Mouse (Mus musculus) hindbrain, embryonic 14.5 days (tissue): ENCODE data around the gene Gm28729. TPM values are rescaled to one million over a fixed set of nuclear protein-coding genes. Genes with fewer than 3 reads are reported as not detected.

ENCODE experiments used
- ATAC-seq: fragments of 200-750 bp; cut with Nextera tagmentation; 2 replicates; pipeline ENCODE4 v1.8.0; 2017; ENCODE audit warnings: moderate number of reproducible peaks, mild to moderate bottlenecking, moderate TSS enrichment, moderate library complexity; ENCODE audit not compliant: low FRiP score
- DNase-seq: peaks from one replicate; pipeline ENCODE4 v3.0.0-alpha.2; 2015; ENCODE audit warnings: low spot score
- H3K27ac ChIP-seq: fragments of 300-500 bp; sonication (generic); 2 replicates; pipeline ENCODE4 v1.5.1; 2014; ENCODE audit warnings: mild to moderate bottlenecking, moderate library complexity
- H3K27me3 ChIP-seq: fragments of 300-500 bp; sonication (generic); 2 replicates; pipeline ENCODE4 v1.6.1; 2014; ENCODE audit warnings: mild to moderate bottlenecking, low read length, mixed read lengths; ENCODE audit not compliant: control insufficient read depth, insufficient read depth
- H3K36me3 ChIP-seq: fragments of 300-500 bp; sonication (generic); replicated peaks from 2 replicates; pipeline ENCODE4 v1.6.1; 2014; ENCODE audit not compliant: control insufficient read depth, insufficient read depth
- H3K4me1 ChIP-seq: fragments of 300-500 bp; sonication (generic); replicated peaks from 2 replicates; pipeline ENCODE4 v1.6.1; 2014; ENCODE audit warnings: antibody characterized with exemption, low read length, mixed read lengths; ENCODE audit not compliant: control insufficient read depth, insufficient read depth
- H3K4me2 ChIP-seq: fragments of 300-500 bp; sonication (generic); replicated peaks from 2 replicates; pipeline ENCODE4 v1.6.1; 2014; ENCODE audit warnings: mild to moderate bottlenecking, moderate library complexity
- H3K4me3 ChIP-seq: fragments of 300-500 bp; sonication (generic); replicated peaks from 2 replicates; pipeline ENCODE4 v1.5.1; 2014; ENCODE audit warnings: mild to moderate bottlenecking, low read length
- H3K9ac ChIP-seq: fragments of 300-500 bp; sonication (generic); 2 replicates; pipeline ENCODE4 v1.6.1; 2014
- H3K9me3 ChIP-seq: fragments of 300-500 bp; sonication (generic); 2 replicates; pipeline ENCODE4 v1.6.1; 2016; ENCODE audit warnings: low read length; ENCODE audit not compliant: control insufficient read depth
- WGBS: fragments of 180-500 bp; shearing (Covaris S2); extraction: QIAGEN DNeasy Blood & Tissue Kit; methylation state at CpG from one replicate; pipeline ENCODE4 v1.1.7; 2014; 5-methylcytosine and 5-hydroxymethylcytosine counted together
- polyA plus RNA-seq: library from polyadenylated mRNA; unstranded; fragments of >200 nt; fragmentation: Nextera tagmentation; extraction: Ambion mirVana; gene quantifications from 2 replicates; pipeline ENCODE4 v1.2.1, GENCODE M21; 2014

Gene Gm28729
- 0.17 and 0.44 TPM in 2 replicates for polyA plus RNA-seq

DNA sequence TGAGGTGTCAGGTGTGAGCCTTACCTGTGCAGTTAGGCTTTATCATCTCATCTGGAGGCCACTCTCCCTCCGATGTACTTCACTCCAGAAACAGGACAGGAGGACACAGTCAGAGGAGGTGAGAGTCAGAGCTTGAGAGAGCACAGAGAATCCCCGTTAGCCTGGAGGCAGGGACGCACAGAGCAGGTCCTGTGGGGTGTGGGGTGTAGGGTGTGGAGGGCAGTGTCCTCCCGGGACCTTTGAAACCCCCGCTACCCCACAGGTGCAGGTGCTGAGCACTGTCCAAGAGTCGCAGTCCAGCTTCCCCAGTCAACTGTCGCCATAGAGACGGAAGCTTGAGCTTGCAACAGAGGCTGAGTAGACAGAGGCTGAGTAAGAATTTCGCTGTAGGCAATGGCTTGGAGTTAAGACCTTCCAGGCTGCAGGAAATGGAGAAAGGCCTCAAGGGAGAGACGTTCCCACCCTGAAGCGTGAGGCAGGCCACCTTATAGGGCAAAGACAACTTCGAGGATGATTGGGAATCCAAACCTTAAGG, at the start of gene Gm28729:
Gm28729 (minus strand) TSS at position 293 of the 535 bp plus-strand sequence.
- 58% methylated on average over 12 of the region's 12 CpGs for WGBS
- ATAC-seq: no peak
- H3K27ac ChIP-seq: no peak within 1 kb of the TSS
- H3K4me3 ChIP-seq: no peak within 1 kb of the TSS
- H3K4me2 ChIP-seq: no peak within 1 kb of the TSS
- H3K9me3 ChIP-seq: no peaks in the 10 kb centered on the region
- no peaks in the 10 kb centered on the region for H3K4me1 ChIP-seq
- H3K36me3 ChIP-seq: no peaks in the 10 kb centered on the region
- no peak for DNase-seq
- no peaks in the 10 kb centered on the region for H3K27me3 ChIP-seq
- H3K9ac ChIP-seq: no peak within 1 kb of the TSS

DNA sequence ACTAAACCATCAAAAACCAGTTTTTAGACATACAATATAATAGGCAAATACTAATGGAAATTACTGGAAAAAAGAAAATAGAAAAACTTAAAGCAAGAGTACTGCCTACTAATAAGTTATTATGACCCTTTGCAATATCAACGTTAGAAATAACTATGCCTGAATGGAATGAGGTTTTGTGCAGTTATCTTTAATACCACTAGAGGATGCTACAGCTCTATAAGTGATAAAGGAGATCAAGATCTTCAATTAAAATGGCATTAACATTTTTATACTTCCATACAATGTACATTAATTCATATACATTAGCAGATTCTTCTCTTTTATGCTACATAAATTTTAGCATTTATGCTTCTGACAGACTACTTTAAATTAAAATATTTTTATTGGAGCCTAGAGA, 48.2 kb upstream of the Gm28729 start:
- H3K4me2 ChIP-seq: no peak overlapping the region
- H3K27me3 ChIP-seq: no peaks in the 10 kb centered on the region
- WGBS: 13% methylated on average over 1 of the region's 1 CpGs
- peaks cover 46% of the 10 kb centered on the region for H3K36me3 ChIP-seq
- no peaks in the 10 kb centered on the region for H3K4me1 ChIP-seq
- no peak overlapping the region for H3K9ac ChIP-seq
- no peak for ATAC-seq
- no peaks in the 10 kb centered on the region for H3K9me3 ChIP-seq
- no peak overlapping the region for H3K27ac ChIP-seq
- H3K4me3 ChIP-seq: no peak overlapping the region
- DNase-seq: peak; percentile 84

DNA sequence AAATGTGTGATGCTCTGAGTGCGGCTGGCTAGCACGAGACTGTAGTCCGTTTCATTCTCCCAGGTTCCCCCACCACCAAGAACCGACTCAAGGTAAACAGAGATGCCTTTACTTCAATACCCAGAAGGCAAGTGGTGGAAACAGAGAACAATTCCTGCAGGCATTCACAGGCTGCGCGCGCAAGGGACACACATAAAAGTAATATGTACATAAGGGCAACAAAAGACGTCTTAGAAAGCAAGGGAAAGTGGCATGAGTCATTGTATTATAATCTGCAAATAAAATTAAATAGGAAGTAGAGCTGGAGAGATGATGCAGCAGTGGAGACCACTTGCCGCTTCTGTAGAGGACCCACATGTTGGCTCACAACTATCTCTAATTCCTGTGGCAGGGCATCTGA, 47.7 kb upstream of the Gm28729 start:
- Histone ChIP-seq H3K27me3 (no peaks in the 10 kb centered on the region), H3K4me2 (no peak overlapping the region), H3K27ac (no peak overlapping the region), H3K4me1 (no peaks in the 10 kb centered on the region), H3K9me3 (no peaks in the 10 kb centered on the region), H3K9ac (no peak overlapping the region), H3K36me3 (peaks cover 44% of the 10 kb centered on the region), H3K4me3 (no peak overlapping the region)
- ATAC-seq: no peak
- 86% methylated on average over 9 of the region's 9 CpGs for WGBS
- DNase-seq: no peak

DNA sequence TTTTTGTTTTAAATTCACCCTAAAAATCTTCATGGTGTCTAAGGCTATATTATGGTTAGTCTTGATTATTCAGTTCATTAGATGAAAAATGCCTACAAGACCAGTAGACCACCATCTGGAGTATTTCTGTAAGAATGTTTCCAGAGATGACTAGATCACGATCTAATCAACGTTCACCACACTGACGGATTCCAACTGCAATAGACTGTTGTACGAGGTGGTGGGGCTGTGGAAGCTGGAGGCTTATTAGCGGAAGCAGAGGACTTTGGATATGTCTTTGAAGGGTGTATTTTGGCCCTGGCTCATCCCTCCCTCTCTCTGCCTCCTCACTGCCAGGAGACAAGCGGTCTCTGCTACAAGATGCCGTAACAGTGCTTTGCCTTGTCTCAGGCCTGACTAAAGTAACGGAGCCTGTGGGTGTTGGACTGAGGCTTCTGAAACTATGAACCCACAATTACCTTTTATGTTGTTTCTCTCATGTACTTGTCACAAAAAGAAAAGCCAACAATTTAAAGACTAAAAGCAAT, 41.5 kb upstream of the Gm28729 start:
- Histone ChIP-seq H3K4me3 (no peak overlapping the region), H3K9ac (no peak overlapping the region), H3K4me2 (no peak overlapping the region), H3K27ac (no peak overlapping the region), H3K4me1 (no peaks in the 10 kb centered on the region), H3K36me3 (peaks cover 59% of the 10 kb centered on the region), H3K9me3 (no peaks in the 10 kb centered on the region), H3K27me3 (no peaks in the 10 kb centered on the region)
- ATAC-seq: no peak
- DNase-seq: no peak
- WGBS: 82% methylated on average over 8 of the region's 8 CpGs

DNA sequence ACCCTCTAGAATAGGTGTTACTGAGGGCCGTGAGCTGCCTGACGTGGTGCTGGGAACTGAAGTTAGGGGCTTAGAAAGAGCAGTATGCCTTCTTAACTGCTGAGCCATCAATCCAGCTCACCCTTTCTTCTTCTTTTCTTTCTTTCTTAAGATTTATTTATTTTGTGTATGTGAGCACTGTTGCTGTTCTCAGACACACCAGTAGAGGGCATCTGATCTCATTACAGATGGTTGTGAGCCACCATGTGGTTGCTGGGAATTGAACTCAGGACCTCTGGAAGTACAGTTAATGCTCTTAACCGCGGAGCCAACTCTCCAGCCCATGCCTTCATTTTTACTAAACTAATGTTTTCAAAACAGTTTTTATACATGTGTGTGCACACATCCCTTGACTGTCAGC, 38.4 kb upstream of the Gm28729 start:
- peaks cover 62% of the 10 kb centered on the region for H3K36me3 ChIP-seq
- no peaks in the 10 kb centered on the region for H3K9me3 ChIP-seq
- H3K4me2 ChIP-seq: no peak overlapping the region
- DNase-seq: no peak
- no peak overlapping the region for H3K27ac ChIP-seq
- no peak for ATAC-seq
- WGBS: 97% methylated on average over 4 of the region's 4 CpGs
- H3K4me3 ChIP-seq: no peak overlapping the region
- H3K9ac ChIP-seq: no peak overlapping the region
- no peaks in the 10 kb centered on the region for H3K27me3 ChIP-seq
- H3K4me1 ChIP-seq: no peaks in the 10 kb centered on the region

DNA sequence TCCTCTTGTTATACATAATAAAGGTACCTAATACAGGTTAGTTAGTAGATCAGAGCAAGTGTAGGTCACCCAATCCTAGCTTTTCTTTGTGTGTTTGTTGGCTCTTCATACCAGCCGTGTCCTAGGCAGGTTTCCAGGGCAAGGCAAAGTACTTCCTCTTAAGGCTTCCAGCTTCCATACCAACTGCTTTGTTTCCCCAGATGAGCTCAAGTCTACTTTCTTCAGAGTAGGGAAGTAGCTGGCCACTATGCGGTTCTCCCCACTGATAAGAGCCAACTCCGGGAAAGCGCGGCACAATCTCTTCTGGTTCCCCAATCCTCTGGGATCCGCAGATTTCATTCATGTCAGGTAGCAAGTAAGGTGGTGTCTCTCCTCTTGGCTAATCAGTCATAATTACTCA, 34.1 kb upstream of the Gm28729 start:
- Histone ChIP-seq H3K9ac (no peak overlapping the region), H3K27me3 (no peaks in the 10 kb centered on the region), H3K27ac (no peak overlapping the region), H3K36me3 (peaks cover 52% of the 10 kb centered on the region), H3K4me2 (no peak overlapping the region), H3K4me1 (no peaks in the 10 kb centered on the region), H3K4me3 (no peak overlapping the region), H3K9me3 (no peaks in the 10 kb centered on the region)
- DNase-seq (no peak), ATAC-seq (no peak)
- WGBS: 94% methylated on average over 6 of the region's 6 CpGs

DNA sequence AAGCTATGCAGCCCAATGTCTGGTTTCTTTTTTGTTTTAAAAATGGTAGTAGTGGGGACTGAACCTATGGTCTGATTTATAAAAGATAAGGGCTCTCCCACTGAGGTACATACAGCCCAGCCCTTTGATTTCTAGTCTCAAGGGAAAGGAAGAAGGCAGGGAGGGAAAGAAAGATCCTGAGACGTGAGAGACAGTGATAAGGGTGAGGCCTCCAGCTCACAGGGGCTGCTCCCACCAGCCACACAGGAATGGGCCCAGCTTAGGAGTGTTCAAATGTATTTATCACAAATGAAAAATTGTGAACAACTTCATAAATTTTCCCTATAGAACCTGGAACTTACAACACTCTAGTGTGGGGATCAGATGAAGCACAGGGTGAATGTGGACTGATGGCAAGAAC, 33.5 kb upstream of the Gm28729 start:
- no peaks in the 10 kb centered on the region for H3K4me1 ChIP-seq
- no peak overlapping the region for H3K4me3 ChIP-seq
- ATAC-seq (no peak), DNase-seq (no peak)
- no peaks in the 10 kb centered on the region for H3K9me3 ChIP-seq
- H3K36me3 ChIP-seq: peaks cover 47% of the 10 kb centered on the region
- no peak overlapping the region for H3K9ac ChIP-seq
- 76% methylated on average over 1 of the region's 1 CpGs for WGBS
- H3K4me2 ChIP-seq: no peak overlapping the region
- no peak overlapping the region for H3K27ac ChIP-seq
- H3K27me3 ChIP-seq: no peaks in the 10 kb centered on the region

DNA sequence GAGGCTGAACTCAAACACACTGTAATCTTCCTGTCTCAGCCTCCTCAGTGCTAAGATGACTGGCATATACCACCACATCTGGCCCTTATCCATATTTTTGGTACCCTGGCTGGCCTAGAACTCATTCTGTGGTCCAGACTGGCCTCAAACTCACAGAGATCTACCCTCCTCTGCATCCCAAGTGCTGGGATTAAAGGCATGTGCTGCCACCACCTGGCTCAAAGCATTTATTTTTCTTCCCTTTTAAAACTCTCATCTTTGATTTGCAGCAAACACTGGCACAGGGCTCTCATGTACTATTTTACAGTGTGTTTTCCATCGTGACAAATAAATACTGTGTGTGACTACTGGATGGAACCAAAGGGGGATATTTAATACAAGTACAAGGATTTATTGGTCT, 29.0 kb upstream of the Gm28729 start:
- Histone ChIP-seq H3K27me3 (no peaks in the 10 kb centered on the region), H3K4me2 (no peak overlapping the region), H3K4me3 (no peak overlapping the region), H3K4me1 (no peaks in the 10 kb centered on the region), H3K9me3 (no peaks in the 10 kb centered on the region), H3K9ac (no peak overlapping the region), H3K27ac (no peak overlapping the region), H3K36me3 (peaks cover 49% of the 10 kb centered on the region)
- WGBS: 91% methylated on average over 1 of the region's 1 CpGs
- ATAC-seq (no peak), DNase-seq (no peak)

DNA sequence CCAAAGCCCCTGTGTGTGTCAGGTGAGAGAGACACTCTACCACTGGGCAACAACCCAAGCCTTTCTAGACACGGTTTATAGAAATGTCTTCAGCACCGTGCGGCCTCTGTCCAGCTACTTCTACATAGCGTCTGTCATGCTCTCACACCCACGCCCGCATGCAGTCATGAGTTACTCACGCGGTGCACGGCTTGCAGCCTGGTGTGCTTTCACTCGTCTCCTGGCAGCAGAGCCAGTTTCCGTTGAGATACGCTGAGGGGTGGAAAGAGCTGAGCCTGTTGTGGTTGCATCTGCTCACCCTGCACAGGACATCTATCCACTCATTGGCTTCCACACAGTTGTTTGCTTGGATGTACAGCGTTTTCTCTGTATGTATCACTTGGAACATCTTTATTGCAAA, 20.3 kb upstream of the Gm28729 start:
- no peak overlapping the region for H3K4me3 ChIP-seq
- 91% methylated on average over 13 of the region's 13 CpGs for WGBS
- peaks cover 45% of the 10 kb centered on the region for H3K36me3 ChIP-seq
- no peaks in the 10 kb centered on the region for H3K4me1 ChIP-seq
- 0 out of 2 replicates have a peak, but pooled peaks have one; percentile 27 for ATAC-seq
- no peaks in the 10 kb centered on the region for H3K9me3 ChIP-seq
- DNase-seq: no peak
- H3K9ac ChIP-seq: no peak overlapping the region
- no peaks in the 10 kb centered on the region for H3K27me3 ChIP-seq
- H3K4me2 ChIP-seq: no peak overlapping the region
- H3K27ac ChIP-seq: no peak overlapping the region
